Mouse (Mus musculus): Measurements from ENCODE around the gene Cadps2.

Cadps2 gene

DNA sequence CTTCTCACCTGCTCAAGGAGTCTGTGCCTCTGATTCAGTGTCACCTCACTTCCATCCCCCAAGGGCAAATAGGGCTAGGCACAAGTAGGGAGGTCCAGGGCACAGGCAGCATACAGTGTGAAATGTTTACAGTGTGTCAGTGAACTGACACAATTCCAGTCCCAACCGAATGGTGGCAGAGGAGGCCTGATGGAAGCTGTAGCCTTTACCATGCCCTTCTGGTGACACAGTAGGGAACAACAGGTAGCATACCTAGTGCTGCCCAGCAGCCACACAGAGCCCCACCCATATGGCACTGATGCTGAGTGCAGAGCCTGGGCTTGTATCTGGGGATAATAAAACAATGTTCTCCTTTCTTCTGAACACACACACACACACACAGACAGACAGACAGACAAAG lies 61.6 kb downstream of the Cadps2 start:
- no peak for DNase-seq (ENCODE audit: extremely low spot score, low spot score)

DNA sequence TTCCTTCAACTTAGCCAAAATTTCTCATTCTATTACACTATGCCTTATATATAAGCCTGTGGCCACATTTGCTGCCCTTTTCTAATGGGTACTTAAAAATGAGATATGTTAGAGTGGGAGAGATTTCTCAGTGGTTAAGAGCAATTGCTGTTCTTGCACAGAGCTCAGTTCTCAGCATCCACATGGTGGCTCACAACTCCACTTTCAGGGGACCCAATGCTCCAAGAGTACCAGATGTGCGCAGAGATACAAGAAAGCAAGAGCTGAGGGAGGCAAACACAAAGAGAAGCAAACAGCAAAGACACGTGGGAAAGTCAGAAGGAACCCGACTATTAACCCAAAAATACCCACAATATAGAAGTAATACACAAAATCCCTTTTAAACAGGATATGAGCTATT lies 77.0 kb downstream of the Cadps2 start:
- DNase-seq (ENCODE audit: extremely low spot score, low spot score) = no peak

DNA sequence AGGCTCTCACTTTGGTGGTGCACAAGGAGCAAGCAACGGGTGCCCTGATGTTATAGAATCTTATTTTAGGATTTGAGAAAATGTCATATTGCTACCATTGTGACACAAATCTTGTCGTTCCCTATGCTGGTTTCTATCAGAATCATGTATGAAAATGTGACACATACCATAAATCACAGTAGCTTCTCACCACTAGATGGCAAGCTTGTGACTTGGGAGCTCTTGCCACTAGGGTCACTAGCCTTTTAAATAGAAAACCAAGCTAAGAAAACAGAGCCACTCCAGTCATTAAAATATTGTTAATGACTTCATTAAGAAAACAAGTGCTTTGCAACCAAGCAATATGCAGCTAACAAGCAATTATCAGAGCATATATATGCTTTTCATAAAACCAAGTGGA lies 81.0 kb downstream of the Cadps2 start:
- DNase-seq (ENCODE audit: extremely low spot score, low spot score) = no peak

DNA sequence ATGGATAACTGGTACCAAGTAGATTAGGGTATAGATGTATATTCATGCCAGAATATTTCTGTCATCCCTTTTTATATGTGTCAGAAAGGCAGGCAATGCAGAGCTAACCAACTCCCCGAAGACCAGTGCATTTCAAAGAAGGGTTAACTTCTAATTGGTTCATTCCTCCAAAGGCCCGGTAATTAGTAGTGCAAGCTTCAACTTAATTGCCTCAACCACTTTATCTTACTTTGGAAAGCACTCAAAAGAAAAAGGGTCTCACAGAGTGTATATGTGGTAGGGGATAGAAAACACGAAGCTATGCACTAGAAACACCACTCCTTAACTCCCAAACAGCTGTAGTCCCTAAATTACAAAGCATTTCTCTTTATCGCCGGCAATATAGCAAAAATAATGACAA lies 90.4 kb downstream of the Cadps2 start:
- no peak for DNase-seq (ENCODE audit: extremely low spot score, low spot score)

DNA sequence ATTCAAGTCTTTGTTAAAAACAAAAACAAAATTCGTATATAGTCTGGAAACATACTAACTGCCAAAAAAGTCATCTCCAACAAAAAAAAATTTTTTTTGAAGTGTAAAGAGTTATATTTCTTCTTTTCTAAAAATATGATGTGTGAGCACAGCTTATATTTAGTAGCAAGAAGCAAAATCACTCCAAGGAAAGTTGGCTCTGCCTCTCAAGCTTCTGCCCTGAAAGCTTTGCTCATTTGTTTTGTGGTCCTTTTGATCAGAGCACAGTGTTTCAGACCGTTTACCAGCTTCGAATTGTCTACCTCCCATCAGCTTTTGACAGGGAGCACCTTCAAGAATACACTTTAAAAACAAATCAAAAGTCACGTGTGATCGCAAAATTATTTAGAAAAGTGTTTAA lies 99.2 kb downstream of the Cadps2 start:
- DNase-seq (ENCODE audit: extremely low spot score, low spot score) = no peak

DNA sequence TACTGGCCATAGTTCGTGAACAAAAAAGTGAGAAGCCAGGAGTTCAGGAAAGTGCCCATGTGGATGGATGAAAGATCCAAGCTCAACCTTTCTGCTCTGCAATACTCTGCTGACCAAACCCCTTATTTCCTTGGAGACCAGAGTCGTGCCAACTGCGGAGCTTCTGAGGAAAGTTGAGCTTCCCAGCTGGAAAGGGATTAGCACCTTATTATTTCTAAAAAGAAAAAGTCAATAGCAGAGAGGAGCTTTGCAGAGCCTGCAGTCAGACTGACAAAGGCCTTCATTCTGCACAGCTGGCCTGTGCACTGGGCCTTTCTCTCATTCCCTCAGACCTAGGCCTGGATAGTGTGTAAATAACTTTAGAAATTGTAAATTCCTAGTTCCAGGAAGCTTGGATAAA lies 106.5 kb downstream of the Cadps2 start:
- DNase-seq (ENCODE audit: extremely low spot score, low spot score) = no peak

DNA sequence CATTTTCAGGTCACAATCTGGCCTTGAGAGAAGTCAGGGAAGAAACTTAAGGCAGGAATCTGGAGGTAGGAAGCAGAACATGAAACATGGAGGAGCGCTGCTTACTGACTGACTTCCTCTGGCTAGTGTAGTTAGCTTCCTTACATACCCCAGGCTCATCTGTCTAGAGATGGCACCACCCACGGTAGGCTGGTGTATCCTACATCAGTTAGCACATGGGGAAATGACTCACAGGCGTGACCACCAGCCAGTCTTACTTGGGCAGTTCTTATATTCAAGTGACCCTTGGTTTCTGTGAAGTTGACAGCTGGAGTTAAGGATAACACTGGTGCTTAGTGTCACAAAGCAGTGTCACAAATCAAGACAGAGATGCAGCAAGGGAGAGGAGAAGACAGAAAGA lies 110.6 kb downstream of the Cadps2 start:
- no peak for DNase-seq (ENCODE audit: extremely low spot score, low spot score)

DNA sequence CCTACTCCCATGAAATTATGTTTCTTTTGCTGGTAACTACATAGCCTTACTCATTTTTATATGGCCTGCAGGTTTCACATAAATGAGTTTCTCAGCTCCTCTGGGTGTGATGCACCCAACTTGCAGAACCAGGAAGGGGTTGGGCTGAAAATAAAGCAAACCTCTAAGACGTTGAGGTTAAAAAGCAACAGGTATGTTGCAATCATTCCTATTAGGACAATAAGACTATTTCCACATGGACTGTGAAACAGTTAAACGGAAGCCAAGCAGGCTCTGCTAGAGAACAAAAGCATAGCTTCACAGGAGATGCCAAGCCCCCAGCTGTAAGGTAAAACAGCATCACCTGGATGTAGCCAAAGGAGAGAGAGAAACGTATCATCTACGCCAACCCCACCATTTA lies 115.5 kb downstream of the Cadps2 start:
- DNase-seq (ENCODE audit: extremely low spot score, low spot score) = no peak

DNA sequence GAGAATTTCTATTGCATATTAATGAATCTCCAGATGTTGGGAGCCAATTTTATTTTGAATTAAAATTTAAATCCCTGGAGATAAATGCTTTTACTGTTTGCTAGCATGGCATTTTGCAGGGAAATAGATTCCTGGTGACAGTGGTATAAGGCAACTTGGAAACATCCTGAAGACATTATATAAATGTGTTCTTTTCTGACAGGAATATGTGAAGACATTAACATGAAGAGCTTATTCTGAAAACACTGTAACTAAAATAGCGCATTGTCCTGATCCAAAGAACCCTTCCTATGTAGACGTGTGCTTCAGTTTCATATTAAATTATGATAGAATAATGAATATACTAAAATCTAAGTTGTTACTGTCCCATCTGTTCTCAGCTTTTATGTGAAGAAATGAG lies 118.8 kb downstream of the Cadps2 start:
- DNase-seq (ENCODE audit: extremely low spot score, low spot score) = no peak

DNA sequence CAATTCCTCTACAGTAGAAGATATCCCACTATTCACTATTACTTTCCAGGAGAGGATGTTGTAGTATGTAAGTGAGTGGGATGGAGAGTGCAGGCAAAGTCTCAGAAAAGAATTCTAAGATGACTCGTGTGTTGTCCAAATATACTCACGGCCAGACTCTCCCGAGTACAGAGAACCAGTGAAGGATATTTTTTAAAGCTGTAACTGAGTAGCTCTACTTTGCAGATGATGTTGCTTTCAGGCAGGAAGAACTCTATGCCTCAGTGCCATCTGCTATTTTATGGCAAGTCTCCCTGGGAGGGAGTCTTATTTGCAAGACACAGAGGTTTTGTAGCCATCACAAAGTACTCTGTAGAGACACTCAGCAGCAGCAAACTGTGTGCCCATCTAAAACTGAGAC lies 131.7 kb downstream of the Cadps2 start:
- DNase-seq (ENCODE audit: extremely low spot score, low spot score) = no peak

DNA sequence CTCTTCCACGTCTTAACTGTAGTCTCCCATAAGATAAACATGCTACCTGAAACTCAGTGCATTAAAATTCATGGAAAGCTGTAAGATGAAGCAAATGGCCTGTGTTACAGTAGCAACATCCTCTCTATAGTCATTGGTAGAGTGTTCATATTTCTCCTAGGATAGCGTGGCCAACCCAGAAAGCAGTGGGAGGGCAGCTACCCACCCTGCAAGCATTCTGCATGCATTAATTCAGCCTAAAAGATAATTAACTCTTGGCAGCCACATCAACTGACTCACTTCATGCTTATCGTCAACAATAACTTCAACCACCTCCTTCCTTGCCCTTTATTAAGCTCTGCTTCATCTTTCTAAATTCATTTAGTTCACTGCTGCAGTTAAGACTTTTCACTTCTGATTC lies 138.3 kb downstream of the Cadps2 start:
- DNase-seq (ENCODE audit: extremely low spot score, low spot score) = no peak

DNA sequence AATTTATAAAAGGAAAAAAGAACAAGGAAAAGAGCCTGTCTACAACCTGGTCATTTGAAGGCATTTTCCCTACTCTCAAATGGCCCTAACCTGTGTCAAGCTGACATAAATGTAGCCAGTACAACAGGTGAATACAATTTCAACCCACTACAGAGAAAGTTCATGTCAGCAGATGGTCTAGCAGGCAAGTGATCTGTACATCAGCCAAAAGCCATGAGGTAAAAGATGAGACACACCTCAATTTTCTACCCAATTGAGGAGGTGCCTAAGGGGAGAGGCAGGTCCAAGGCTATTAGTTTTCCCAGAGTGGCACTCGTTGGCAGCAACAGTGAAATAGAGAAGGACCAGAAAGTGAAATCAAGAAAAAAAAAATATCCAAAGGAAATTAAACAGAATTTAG lies 161.0 kb downstream of the Cadps2 start:
- no peak for DNase-seq (ENCODE audit: extremely low spot score, low spot score)

DNA sequence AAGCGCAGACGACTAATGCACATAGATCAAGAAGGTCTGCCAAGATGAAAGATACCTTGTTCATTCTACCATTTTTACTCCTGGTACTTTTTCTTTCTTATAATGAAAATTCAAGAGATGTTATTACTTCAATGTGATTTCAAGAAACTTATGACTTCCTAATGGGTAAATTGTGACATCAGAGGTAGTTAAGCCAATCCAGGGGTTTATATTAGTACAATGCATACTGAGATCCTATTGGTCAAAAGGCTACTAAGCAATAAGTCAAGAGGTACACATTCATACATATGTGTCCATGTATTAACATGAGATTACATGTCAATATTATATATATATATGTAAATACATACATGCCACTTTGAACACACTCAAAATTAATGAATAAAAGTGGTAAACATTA lies 184.2 kb downstream of the Cadps2 start, which contains the start of gene Rnf148:
Gene Rnf148 (minus strand): TSS at position 101 of the 400 bp plus-strand sequence.
- no peak for DNase-seq (ENCODE audit: extremely low spot score, low spot score)

DNA sequence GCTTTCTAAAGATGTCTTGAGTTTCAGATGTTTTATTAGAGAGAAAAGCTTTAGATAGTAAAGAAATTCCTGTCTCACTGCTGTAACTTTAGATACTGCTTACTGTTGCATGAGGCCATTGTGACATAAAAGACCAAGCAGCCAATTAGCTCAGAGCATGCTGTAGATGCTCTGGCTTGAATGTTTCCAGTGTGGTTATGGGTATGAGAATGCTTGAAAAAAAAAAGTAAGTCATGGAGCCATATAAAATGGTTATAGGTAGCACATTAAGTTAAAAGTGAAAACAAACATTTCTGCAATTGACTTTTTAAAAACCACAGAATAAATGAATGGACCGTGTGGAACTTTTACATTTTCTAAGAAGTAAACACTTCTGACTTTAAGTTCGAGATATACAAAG lies 189.0 kb downstream of the Cadps2 start, which contains the start of gene Rnf133:
Gene Rnf133 (minus strand): TSS at position 101 of the 400 bp plus-strand sequence.
- no peak for DNase-seq (ENCODE audit: extremely low spot score, low spot score)

DNA sequence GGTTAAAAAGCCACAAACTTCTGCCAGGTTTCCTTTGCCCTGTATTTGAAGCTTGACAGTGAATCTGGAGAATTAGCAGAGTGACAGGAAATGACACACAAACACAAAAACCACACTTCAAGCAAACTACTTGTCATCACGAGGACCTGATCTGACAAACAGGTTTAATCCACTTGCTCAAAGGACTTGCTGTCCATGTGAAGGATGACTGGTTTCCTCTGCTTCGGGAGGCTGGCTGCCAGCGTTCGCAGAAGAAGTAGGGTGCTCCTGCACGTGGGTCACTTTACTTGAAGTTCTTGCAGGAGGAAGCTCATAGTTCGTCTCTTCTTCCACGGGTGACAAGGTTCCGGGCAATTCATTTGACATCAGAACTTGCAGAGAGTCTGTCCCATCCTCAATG lies 190.5 kb downstream of the Cadps2 start:
- no peak for DNase-seq (ENCODE audit: extremely low spot score, low spot score)

DNA sequence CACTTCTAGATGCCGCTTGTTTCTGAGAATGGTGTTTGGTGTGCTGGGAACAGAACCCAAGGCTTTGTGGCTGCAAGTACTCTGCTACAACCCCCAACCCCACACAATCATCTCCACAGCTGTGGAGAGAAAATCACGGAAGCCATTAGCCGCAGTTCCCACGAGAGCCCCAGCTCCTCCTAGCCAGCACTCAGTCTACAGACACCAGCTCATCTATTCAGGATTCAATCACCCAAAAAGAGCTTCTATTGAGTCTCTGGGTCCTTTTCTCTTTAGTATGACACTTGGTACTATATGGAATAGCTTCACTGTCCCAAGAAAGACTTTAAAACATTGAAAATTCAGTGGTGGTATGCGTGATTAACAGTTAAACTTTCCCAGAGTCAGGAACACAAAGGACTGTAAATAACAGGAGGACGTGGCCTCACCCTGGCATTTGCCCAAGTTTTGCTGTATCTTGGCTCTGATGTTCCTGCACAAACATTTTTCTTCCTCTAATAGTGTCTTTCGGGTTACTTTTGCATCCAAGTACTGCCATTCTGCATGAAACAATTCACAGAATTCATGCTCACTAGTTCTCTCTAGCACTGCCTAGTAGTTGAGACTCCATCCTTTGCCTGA lies 191.5 kb downstream of the Cadps2 start:
- no peak for DNase-seq (ENCODE audit: extremely low spot score, low spot score)

DNA sequence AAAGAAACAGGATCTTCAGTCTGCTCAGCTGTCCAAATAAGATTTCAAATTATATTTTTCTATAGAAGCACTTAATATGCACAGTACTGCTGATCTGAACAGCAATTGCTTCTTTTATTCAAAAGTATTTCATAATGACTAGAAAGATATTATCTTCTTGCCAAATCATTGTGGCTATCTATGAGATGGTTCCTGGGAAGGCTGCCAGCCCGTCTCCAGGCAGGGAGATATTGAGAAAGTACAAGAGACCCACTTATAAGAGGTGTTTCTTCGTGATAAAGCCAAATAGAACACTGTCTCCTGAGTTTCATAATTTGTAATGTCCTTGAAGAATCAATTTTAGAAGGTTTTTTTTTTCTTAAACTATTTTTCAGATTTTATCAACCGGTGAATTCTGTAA lies 202.1 kb downstream of the Cadps2 start:
- no peak for DNase-seq (ENCODE audit: extremely low spot score, low spot score)

DNA sequence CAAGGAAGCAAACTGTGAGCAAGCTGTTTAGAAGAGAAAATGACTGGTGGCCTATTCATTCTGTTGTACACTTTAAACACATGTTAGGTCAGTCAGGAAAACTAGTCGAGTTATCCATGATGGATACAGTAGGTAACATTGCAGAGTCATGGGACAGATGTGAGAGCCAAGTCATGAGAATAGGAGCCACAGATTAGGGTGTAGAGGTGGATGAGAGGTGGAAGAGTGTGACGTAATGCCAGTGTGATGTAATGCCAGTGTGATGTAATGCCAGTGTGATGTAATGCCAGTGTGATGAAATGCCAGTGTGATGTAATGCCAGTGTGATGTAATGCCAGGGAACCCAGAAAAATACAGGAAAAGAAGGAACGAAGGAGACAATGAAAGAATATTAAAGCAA lies 204.0 kb downstream of the Cadps2 start:
- no peak for DNase-seq (ENCODE audit: extremely low spot score, low spot score)

DNA sequence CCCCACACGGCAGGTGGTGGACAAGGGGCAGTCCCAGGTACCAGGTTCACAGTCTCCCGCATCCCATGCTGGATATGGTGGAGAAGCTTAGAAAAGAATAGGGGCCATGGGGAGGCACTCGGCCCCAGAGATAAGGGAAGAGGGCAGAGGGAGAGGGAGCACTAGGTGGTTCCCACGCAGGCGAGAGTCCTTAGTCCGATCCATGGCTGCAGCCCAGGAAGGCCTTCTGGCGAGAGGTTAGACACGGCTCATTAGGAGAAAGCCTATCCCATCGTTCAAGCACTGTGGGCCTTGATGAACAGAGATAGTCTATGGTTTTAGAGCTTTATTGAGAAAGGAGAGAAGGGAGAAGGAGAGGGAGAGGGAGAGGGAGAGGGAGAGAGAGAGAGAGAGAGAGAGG lies 205.2 kb downstream of the Cadps2 start:
- DNase-seq (ENCODE audit: extremely low spot score, low spot score) = no peak

DNA sequence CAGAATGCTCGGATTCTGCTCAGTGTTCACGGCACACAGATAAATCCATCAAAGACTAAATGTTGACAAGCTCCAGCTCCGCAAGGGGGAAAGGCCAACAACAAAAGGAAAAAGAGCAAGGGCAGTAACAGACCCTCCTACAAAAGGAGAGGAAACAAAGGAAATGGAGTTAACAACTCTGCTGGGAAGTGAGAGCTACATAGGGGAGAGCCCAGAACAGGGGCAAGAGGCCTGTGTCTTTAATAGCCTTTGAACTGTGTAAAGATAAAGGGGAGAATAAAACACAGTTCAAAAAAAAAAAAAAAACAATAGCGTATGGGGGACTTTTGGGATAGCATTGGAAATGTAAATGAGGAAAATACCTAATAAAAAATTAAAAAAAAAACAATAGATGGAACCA lies 208.8 kb downstream of the Cadps2 start:
- no peak for DNase-seq (ENCODE audit: extremely low spot score, low spot score)

DNA sequence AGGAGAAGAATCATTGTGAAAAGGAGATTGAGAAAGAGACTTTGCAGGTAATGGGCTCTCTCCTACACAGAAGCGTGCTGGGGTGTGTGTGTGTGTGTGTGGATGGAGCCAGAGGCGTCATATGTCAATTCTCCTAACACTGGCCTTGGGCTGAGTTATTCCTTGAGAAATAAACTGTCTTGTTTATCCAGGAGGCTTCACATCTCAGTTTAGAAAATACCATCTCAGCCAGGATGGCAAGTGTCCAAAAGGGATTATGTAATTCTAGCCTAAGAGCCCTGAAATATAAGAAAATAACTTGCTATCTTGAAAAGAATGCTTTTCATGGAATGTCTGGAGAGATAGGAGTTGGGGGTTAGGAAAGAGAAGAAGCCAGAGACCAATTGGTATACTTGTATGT lies 264.1 kb downstream of the Cadps2 start:
- DNase-seq (ENCODE audit: extremely low spot score, low spot score) = no peak

DNA sequence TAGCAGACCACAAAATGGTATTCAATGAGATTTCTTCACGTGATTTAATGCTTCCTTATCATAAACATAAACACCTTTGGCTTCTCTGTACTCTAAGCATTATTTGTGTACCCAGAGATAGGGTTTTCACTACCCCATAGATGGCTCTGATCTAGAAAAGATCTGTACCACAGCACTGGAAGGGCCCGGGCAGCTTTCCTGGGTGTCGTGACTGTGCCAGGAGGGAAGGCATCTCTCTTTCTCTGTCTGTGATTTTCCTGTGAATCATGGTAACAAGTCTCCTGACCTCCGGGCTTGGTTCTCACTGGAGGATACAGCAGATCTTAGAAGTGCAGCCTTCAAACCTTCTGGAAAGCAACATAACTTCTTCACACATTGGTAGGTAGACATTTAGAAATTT lies 265.5 kb downstream of the Cadps2 start:
- DNase-seq (ENCODE audit: extremely low spot score, low spot score) = no peak

DNA sequence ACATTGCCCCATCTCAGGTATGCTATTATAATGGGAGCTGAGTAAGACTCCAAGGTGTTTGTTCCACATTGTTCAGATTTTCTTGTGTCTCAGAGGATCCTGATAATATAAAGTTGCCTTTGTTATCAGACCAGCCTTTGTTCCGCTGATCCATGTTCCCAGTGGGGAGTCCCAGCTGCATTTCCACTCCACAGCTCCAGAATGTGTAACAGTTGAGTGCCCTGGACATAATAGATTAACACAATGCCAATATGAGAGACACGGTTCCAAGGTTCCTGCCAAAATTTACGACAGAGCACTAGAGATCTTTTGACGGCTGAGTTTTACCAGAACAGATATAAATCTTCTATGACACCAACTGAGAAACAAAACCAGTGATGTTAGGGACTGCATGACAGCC lies 266.8 kb downstream of the Cadps2 start:
- no peak for DNase-seq (ENCODE audit: extremely low spot score, low spot score)

DNA sequence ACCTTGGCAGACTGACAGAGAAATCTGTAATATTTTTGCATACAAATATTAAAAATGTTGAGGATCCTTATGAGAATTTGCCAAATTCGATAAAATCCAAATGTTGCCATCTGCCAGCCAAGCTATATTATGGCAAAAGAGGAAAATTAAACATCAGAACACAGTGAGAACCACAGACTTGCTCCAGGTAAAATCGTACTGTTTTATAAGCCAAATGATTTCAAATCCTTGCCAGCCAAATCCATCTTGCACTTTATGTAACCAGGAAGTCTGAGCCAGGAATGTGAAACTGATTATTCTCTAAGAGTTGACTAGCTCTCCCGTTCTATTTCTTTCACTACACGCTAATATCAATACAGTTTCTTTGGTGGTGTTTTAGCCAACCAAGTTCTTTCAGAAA lies 269.5 kb downstream of the Cadps2 start:
- DNase-seq (ENCODE audit: extremely low spot score, low spot score) = no peak

All from neural tube, embryonic 10.5 days (tissue).